Mouse (Mus musculus) lung, postnatal 0 days (tissue): ENCODE measurements at regions not wholly inside any gene's neighbourhood (a gene's known extent, or its start where the extent isn't known, plus 50 kb on each side); places are given as distances from the start of the nearest gene placed in this dataset.

Experiments used
- CTCF ChIP-seq: IDR thresholded peaks from 2 replicates; pipeline ENCODE4 v1.5.1; 2016; ENCODE audit warnings: antibody characterized with exemption, mild to moderate bottlenecking
- EP300 ChIP-seq: IDR thresholded peaks from 2 replicates; pipeline ENCODE4 v1.6.1; 2016; ENCODE audit warnings: antibody characterized with exemption, mild to moderate bottlenecking, control low read depth

GRCm38 (mm10) chr2:61319226-61319625, 259.2 kb upstream of the Tank start:
- no peak for TF ChIP-seq EP300
- TF ChIP-seq CTCF = no peak
